31 mouse cellular contexts compared by ENCODE assay signal in the genomic region with DNA sequence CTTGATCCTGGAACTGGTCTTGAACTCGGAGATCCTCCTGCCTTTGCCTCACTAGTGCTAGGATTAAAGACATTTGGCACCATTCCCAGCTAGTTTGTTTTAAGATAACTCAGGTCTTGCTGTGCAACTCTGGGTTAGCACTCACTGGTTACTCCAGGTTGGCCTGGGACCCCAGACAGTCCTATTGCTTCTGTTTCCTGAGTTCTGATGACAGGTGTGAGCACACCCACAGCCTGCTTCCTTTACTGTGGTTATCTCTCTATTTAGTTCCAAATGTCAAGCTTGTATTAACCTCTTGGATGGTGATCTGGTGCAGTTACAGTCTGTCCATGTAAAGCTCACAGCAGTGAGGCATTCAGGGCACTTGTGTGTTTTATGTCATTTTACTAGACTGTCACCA. TPM values are rescaled to one million over a fixed set of nuclear protein-coding genes. Genes with fewer than 3 reads are reported as not detected.
DNase-seq lines count a peak whose midpoint lies in the region; ATAC-seq and TF ChIP-seq lines count a peak whose summit lies in the region.
"Had no signal": no experiment of that assay in that cellular context is flagged by ENCODE, and none has a peak within 500 bp of the region (broad histone marks: within the 10 kb centered on the region; RNA-seq: fewer than 3 reads in every experiment).

No protein-coding gene starts in this region.

- H3K9ac ChIP-seq in heart, embryonic 15.5 days = no peak overlapping the region
- no peak overlapping the region for H3K9ac ChIP-seq in heart, embryonic 11.5 days (ENCODE audit: low read depth, low read length)
- H3K9ac ChIP-seq in heart, postnatal 0 days (replicated peaks; ENCODE audit: low read depth, low read length) = no peak overlapping the region
- H3K9ac ChIP-seq in intestine, embryonic 16.5 days (ENCODE audit: low read depth, low read length) = no peak overlapping the region
- H3K9ac ChIP-seq: embryonic facial prominence, embryonic 13.5 days; embryonic facial prominence, embryonic 15.5 days; forebrain, embryonic 12.5 days had no signal

- H3K36me3 ChIP-seq in heart, embryonic 15.5 days = no peaks in the 10 kb centered on the region
- no peaks in the 10 kb centered on the region for H3K36me3 ChIP-seq in heart, embryonic 11.5 days (ENCODE audit: control insufficient read depth, insufficient read depth, low read length)
- H3K36me3 ChIP-seq in heart, postnatal 0 days (replicated peaks; ENCODE audit: control insufficient read depth, insufficient read depth, low read length) = no peaks in the 10 kb centered on the region
- no peaks in the 10 kb centered on the region for H3K36me3 ChIP-seq in myocyte (ENCODE audit: control insufficient read depth, insufficient read depth)
- H3K36me3 ChIP-seq in intestine, embryonic 16.5 days (ENCODE audit: control insufficient read depth, insufficient read depth, low read length) = no peaks in the 10 kb centered on the region
- H3K36me3 ChIP-seq: embryonic facial prominence, embryonic 13.5 days; embryonic facial prominence, embryonic 15.5 days; forebrain, embryonic 10.5 days; forebrain, embryonic 12.5 days had no signal

- DNase-seq in heart, postnatal 0 days (ENCODE audit: low spot score) = no peak
- no peak for DNase-seq in heart, adult 11 months
- DNase-seq in embryo, embryonic 10.5 days (ENCODE audit: low spot score) = no peak
- DNase-seq: adrenal gland, adult 8-10 months; adrenal gland, postnatal 14 days; cerebellum, adult 11-12 months; cerebellum, adult 2 months; cerebellum, adult 9-10 months; cerebellum, postnatal 10 days; cerebellum, postnatal 25 days; embryo, embryonic 11 days had no signal

- no peak overlapping the region for H3ac ChIP-seq in myocyte (ENCODE audit: control insufficient read depth, insufficient read length)

- TF ChIP-seq POLR2A in myocyte (IDR thresholded peaks at IDR 0.05; ENCODE audit: insufficient read length, low read depth) = no peak

- no peaks in the 10 kb centered on the region for H3K27me3 ChIP-seq in heart, embryonic 15.5 days
- no peaks in the 10 kb centered on the region for H3K27me3 ChIP-seq in heart, embryonic 11.5 days (ENCODE audit: control insufficient read depth, insufficient read depth, low read length)
- no peaks in the 10 kb centered on the region for H3K27me3 ChIP-seq in heart, postnatal 0 days (ENCODE audit: control insufficient read depth, insufficient read depth, low read length)
- no peaks in the 10 kb centered on the region for H3K27me3 ChIP-seq in myocyte (ENCODE audit: control insufficient read depth, insufficient read depth, insufficient read length)
- no peaks in the 10 kb centered on the region for H3K27me3 ChIP-seq in intestine, embryonic 16.5 days (replicated peaks; ENCODE audit: control insufficient read depth, insufficient read depth, low read length)
- H3K27me3 ChIP-seq: embryonic facial prominence, embryonic 13.5 days; embryonic facial prominence, embryonic 15.5 days; forebrain, embryonic 12.5 days; Patski had no signal

- no peaks in the 10 kb centered on the region for H3K79me2 ChIP-seq in myocyte (ENCODE audit: control insufficient read depth, insufficient read depth)

- TF ChIP-seq CTCF in heart, postnatal 0 days (IDR thresholded peaks at IDR 0.05; ENCODE audit: low read depth) = no peak

- 29% methylated on average over 1 of the region's 1 CpGs for WGBS in heart, embryonic 15.5 days
- WGBS in heart, embryonic 11.5 days (ENCODE audit: insufficient replicate concordance) = 59% methylated on average over 1 of the region's 1 CpGs
- 33% methylated on average over 1 of the region's 1 CpGs for WGBS in heart, postnatal 0 days
- 70% methylated on average over 1 of the region's 1 CpGs for WGBS in intestine, embryonic 16.5 days

- H3K9me3 ChIP-seq in heart, embryonic 15.5 days (replicated peaks) = no peaks in the 10 kb centered on the region
- no peaks in the 10 kb centered on the region for H3K9me3 ChIP-seq in heart, embryonic 11.5 days (replicated peaks; ENCODE audit: control insufficient read depth, low read length)
- no peaks in the 10 kb centered on the region for H3K9me3 ChIP-seq in heart, postnatal 0 days (replicated peaks; ENCODE audit: control insufficient read depth, low read length)
- no peaks in the 10 kb centered on the region for H3K9me3 ChIP-seq in intestine, embryonic 16.5 days (ENCODE audit: control insufficient read depth, low read length)
- H3K9me3 ChIP-seq: embryonic facial prominence, embryonic 13.5 days; embryonic facial prominence, embryonic 15.5 days; forebrain, embryonic 10.5 days; forebrain, embryonic 12.5 days had no signal

- ATAC-seq in heart, embryonic 15.5 days (replicated peaks; ENCODE audit: insufficient number of reproducible peaks, insufficient read depth, low FRiP score, low read depth) = no peak
- no peak for ATAC-seq in heart, embryonic 11.5 days (replicated peaks; ENCODE audit: insufficient number of reproducible peaks, low FRiP score, low TSS enrichment)
- ATAC-seq in heart, postnatal 0 days (ENCODE audit: insufficient read depth, low read depth) = no peak
- peak; percentile 35 for ATAC-seq in megakaryocyte, adult 5-6 weeks (ENCODE audit: poor library complexity, severe bottlenecking)
- no peak for ATAC-seq in intestine, embryonic 16.5 days
- ATAC-seq: activated CD4-positive, CD25-positive, alpha-beta regulatory T cell, adult 4 months; forebrain, embryonic 14.5 days; forebrain, embryonic 16.5 days; Patski had no signal

- no peak overlapping the region for H3K4me3 ChIP-seq in heart, embryonic 15.5 days
- H3K4me3 ChIP-seq in heart, embryonic 11.5 days (ENCODE audit: low read depth, low read length) = no peak overlapping the region
- no peak overlapping the region for H3K4me3 ChIP-seq in heart, postnatal 0 days (ENCODE audit: low read depth, low read length)
- no peak overlapping the region for H3K4me3 ChIP-seq in myocyte
- H3K4me3 ChIP-seq in intestine, embryonic 16.5 days (ENCODE audit: low read length) = no peak overlapping the region
- H3K4me3 ChIP-seq: embryonic facial prominence, embryonic 13.5 days; embryonic facial prominence, embryonic 15.5 days; erythroblast, embryonic 14.5 days; forebrain, embryonic 10.5 days; forebrain, embryonic 12.5 days had no signal

- peaks cover 18% of the 10 kb centered on the region for H3K4me1 ChIP-seq in heart, embryonic 15.5 days (replicated peaks)
- peaks cover 14% of the 10 kb centered on the region for H3K4me1 ChIP-seq in heart, embryonic 11.5 days (ENCODE audit: control insufficient read depth, insufficient read depth, low read length)
- 0 out of 2 replicates have a peak, but pooled peaks cover 5% of the 10 kb centered on the region for H3K4me1 ChIP-seq in heart, postnatal 0 days (ENCODE audit: control insufficient read depth, insufficient read depth)
- H3K4me1 ChIP-seq in intestine, embryonic 16.5 days (ENCODE audit: control insufficient read depth, insufficient read depth, low read length) = no peaks in the 10 kb centered on the region

- H3K4me2 ChIP-seq in heart, embryonic 15.5 days = no peak overlapping the region
- H3K4me2 ChIP-seq in heart, embryonic 11.5 days = no peak overlapping the region
- no peak overlapping the region for H3K4me2 ChIP-seq in heart, postnatal 0 days (ENCODE audit: low read depth, low read length)
- no peak overlapping the region for H3K4me2 ChIP-seq in myocyte (ENCODE audit: low read depth)
- no peak overlapping the region for H3K4me2 ChIP-seq in intestine, embryonic 16.5 days (ENCODE audit: low read depth, low read length)
- H3K4me2 ChIP-seq: embryonic facial prominence, embryonic 13.5 days; embryonic facial prominence, embryonic 15.5 days; forebrain, embryonic 12.5 days had no signal

- H3K27ac ChIP-seq in heart, embryonic 15.5 days = peak overlapping the region; percentile 51; the same call in 1 of the 2 replicates
- no peak overlapping the region for H3K27ac ChIP-seq in heart, embryonic 11.5 days (ENCODE audit: low read depth, low read length)
- H3K27ac ChIP-seq in heart, postnatal 0 days (ENCODE audit: low read depth) = peak overlapping the region; percentile 9; the same call in 1 of the 2 replicates
- no peak overlapping the region for H3K27ac ChIP-seq in intestine, embryonic 16.5 days (ENCODE audit: low read length)
- H3K27ac ChIP-seq: embryonic facial prominence, embryonic 13.5 days; embryonic facial prominence, embryonic 15.5 days; forebrain, embryonic 10.5 days; forebrain, embryonic 12.5 days had no signal

- no peak for TF ChIP-seq EP300 in heart, postnatal 0 days (IDR thresholded peaks at IDR 0.05; ENCODE audit: low read depth)

RNA-seq across cellular contexts. Expression of a gene that starts 12.2 kb away (rescaled TPM):
- 2.0 and 3.1 TPM in 2 replicates for polyA plus RNA-seq in heart, embryonic 15.5 days (2015; fragmentation: Nextera tagmentation; extraction: Ambion mirVana)
- 2.9 and 3.0 TPM in 2 replicates for polyA plus RNA-seq in heart, embryonic 11.5 days (2014; fragmentation: Nextera tagmentation; extraction: Ambion mirVana)
- total RNA-seq in heart, postnatal 0 days (2014; rRNA removed; ENCODE audit: low replicate concordance) = 0.69 and 1.6 TPM in 2 replicates
- polyA plus RNA-seq in heart, postnatal 0 days (2015; fragmentation: Nextera tagmentation; extraction: Ambion mirVana) = 0.62 and 0.85 TPM in 2 replicates
- total RNA-seq in megakaryocyte, adult 5-6 weeks (2015) = 2.2 and 2.7 TPM in 2 replicates
- total RNA-seq in megakaryocyte, adult 5-6 weeks (2017) = 3.4 and 5.8 TPM in 2 replicates
- 0.46 TPM for polyA plus RNA-seq in myocyte (2012; fragmentation: generic; extraction: Trizol)
- polyA plus RNA-seq in intestine, embryonic 16.5 days (2015; fragmentation: Nextera tagmentation; extraction: Ambion mirVana) = 3.0 and 3.4 TPM in 2 replicates

RNA-seq across cellular contexts. Expression of a gene that starts 30.6 kb away (rescaled TPM):
- not detected in 2 replicates for polyA plus RNA-seq in heart, embryonic 15.5 days (2015; fragmentation: Nextera tagmentation; extraction: Ambion mirVana)
- not detected in 2 replicates for polyA plus RNA-seq in heart, embryonic 11.5 days (2014; fragmentation: Nextera tagmentation; extraction: Ambion mirVana)
- total RNA-seq in heart, postnatal 0 days (2014; rRNA removed; ENCODE audit: low replicate concordance) = not detected in 2 replicates
- polyA plus RNA-seq in heart, postnatal 0 days (2015; fragmentation: Nextera tagmentation; extraction: Ambion mirVana) = not detected in 2 replicates
- not detected in 2 replicates for total RNA-seq in megakaryocyte, adult 5-6 weeks (2015)
- not detected in 2 replicates for total RNA-seq in megakaryocyte, adult 5-6 weeks (2017)
- not detected for polyA plus RNA-seq in myocyte (2012; fragmentation: generic; extraction: Trizol)
- polyA plus RNA-seq in intestine, embryonic 16.5 days (2015; fragmentation: Nextera tagmentation; extraction: Ambion mirVana) = not detected in 2 replicates
- total RNA-seq: adrenal gland, adult 18-20 months; adrenal gland, adult 8-10 months; adrenal gland, postnatal 14 days; adrenal gland, postnatal 36 days; ES-E14 had no signal
- polyA plus RNA-seq: activated CD4-positive, CD25-positive, alpha-beta regulatory T cell, adult 4 months; C2C12; cerebellum, adult 2 months; cortical plate, adult 2 months; embryonic facial prominence, embryonic 11.5 days; embryonic facial prominence, embryonic 13.5 days; embryonic facial prominence, embryonic 15.5 days; erythroblast, embryonic 14.5 days; forebrain, embryonic 10.5 days; forebrain, embryonic 12.5 days; forebrain, embryonic 14.5 days; forebrain, embryonic 16.5 days; Patski had no signal

RNA-seq across cellular contexts. Expression of a gene that starts 34.5 kb away (rescaled TPM):
- 46.6 and 48.6 TPM in 2 replicates for polyA plus RNA-seq in heart, embryonic 15.5 days (2015; fragmentation: Nextera tagmentation; extraction: Ambion mirVana)
- polyA plus RNA-seq in heart, embryonic 11.5 days (2014; fragmentation: Nextera tagmentation; extraction: Ambion mirVana) = 50.1 and 56.3 TPM in 2 replicates
- 35.0 and 50.9 TPM in 2 replicates for total RNA-seq in heart, postnatal 0 days (2014; rRNA removed; ENCODE audit: low replicate concordance)
- 12.8 and 12.9 TPM in 2 replicates for polyA plus RNA-seq in heart, postnatal 0 days (2015; fragmentation: Nextera tagmentation; extraction: Ambion mirVana)
- total RNA-seq in megakaryocyte, adult 5-6 weeks (2015) = 100 and 102 TPM in 2 replicates
- total RNA-seq in megakaryocyte, adult 5-6 weeks (2017) = 73.3 and 81.7 TPM in 2 replicates
- polyA plus RNA-seq in myocyte (2012; fragmentation: generic; extraction: Trizol) = 25.7 TPM
- polyA plus RNA-seq in intestine, embryonic 16.5 days (2015; fragmentation: Nextera tagmentation; extraction: Ambion mirVana) = 35.7 and 36.0 TPM in 2 replicates

RNA-seq across cellular contexts. Expression of a gene that starts 46.0 kb away (rescaled TPM):
- 42.7 and 47.6 TPM in 2 replicates for polyA plus RNA-seq in heart, embryonic 15.5 days (2015; fragmentation: Nextera tagmentation; extraction: Ambion mirVana)
- 42.4 and 48.0 TPM in 2 replicates for polyA plus RNA-seq in heart, embryonic 11.5 days (2014; fragmentation: Nextera tagmentation; extraction: Ambion mirVana)
- total RNA-seq in heart, postnatal 0 days (2014; rRNA removed; ENCODE audit: low replicate concordance) = 41.5 and 47.1 TPM in 2 replicates
- 50.9 and 54.7 TPM in 2 replicates for polyA plus RNA-seq in heart, postnatal 0 days (2015; fragmentation: Nextera tagmentation; extraction: Ambion mirVana)
- 107 and 118 TPM in 2 replicates for total RNA-seq in megakaryocyte, adult 5-6 weeks (2015)
- total RNA-seq in megakaryocyte, adult 5-6 weeks (2017) = 113 and 155 TPM in 2 replicates
- polyA plus RNA-seq in myocyte (2012; fragmentation: generic; extraction: Trizol) = 52.0 TPM
- 58.3 and 58.4 TPM in 2 replicates for polyA plus RNA-seq in intestine, embryonic 16.5 days (2015; fragmentation: Nextera tagmentation; extraction: Ambion mirVana)

RNA-seq across cellular contexts. Expression of a gene that starts 52.0 kb away (rescaled TPM):
- 7.6 and 9.2 TPM in 2 replicates for polyA plus RNA-seq in heart, embryonic 15.5 days (2015; fragmentation: Nextera tagmentation; extraction: Ambion mirVana)
- polyA plus RNA-seq in heart, embryonic 11.5 days (2014; fragmentation: Nextera tagmentation; extraction: Ambion mirVana) = 8.2 and 8.6 TPM in 2 replicates
- total RNA-seq in heart, postnatal 0 days (2014; rRNA removed; ENCODE audit: low replicate concordance) = 17.2 and 18.9 TPM in 2 replicates
- polyA plus RNA-seq in heart, postnatal 0 days (2015; fragmentation: Nextera tagmentation; extraction: Ambion mirVana) = 5.2 and 5.5 TPM in 2 replicates
- total RNA-seq in megakaryocyte, adult 5-6 weeks (2015) = 7.3 and 12.2 TPM in 2 replicates
- total RNA-seq in megakaryocyte, adult 5-6 weeks (2017) = 8.2 and 13.2 TPM in 2 replicates
- 3.6 TPM for polyA plus RNA-seq in myocyte (2012; fragmentation: generic; extraction: Trizol)
- polyA plus RNA-seq in intestine, embryonic 16.5 days (2015; fragmentation: Nextera tagmentation; extraction: Ambion mirVana) = 11.8 and 12.6 TPM in 2 replicates
- polyA plus RNA-seq: erythroblast, embryonic 14.5 days had no signal

Comparison
In these comparisons a context has a peak if more than half of its experiments do, and no peak if none do; other contexts are left out.
1. H3K27ac ChIP-seq: peak in heart, embryonic 15.5 days (single experiment) and heart, postnatal 0 days (single experiment); none in heart, embryonic 11.5 days (single experiment) and intestine, embryonic 16.5 days (single experiment).